Mouse (Mus musculus): Measurements from ENCODE around the gene Tfrc.
"Not testable (repeated sequence)": the region's sequence is repeated elsewhere in the genome, so short reads cannot be mapped to it uniquely, and the experiment has no call there.

The Tfrc gene

GRCm38 (mm10) chr16:32610460-32611255 is 1.9 kb downstream of the Tfrc start:
- in situ Hi-C loops (cut with MboI, MseI), result loop anchor here (10.0 kb wide), 2 partner anchors 326 to 1144 kb away; no protein-coding TSS in a partner anchor

GRCm38 (mm10) chr16:32612052-32612451 is 3.3 kb downstream of the Tfrc start:
- in situ Hi-C loops (cut with MboI, MseI), result loop anchor here (10.0 kb wide), 2 partner anchors 327 to 1143 kb away; no protein-coding TSS in a partner anchor

GRCm38 (mm10) chr16:32613269-32613834 is 4.6 kb downstream of the Tfrc start:
- in situ Hi-C loops (cut with MboI, MseI), result loop anchor here (10.0 kb wide), 2 partner anchors 329 to 1141 kb away; no protein-coding TSS in a partner anchor

- in situ Hi-C loops (cut with MboI, MseI), result loop anchor here (10.0 kb wide), 2 partner anchors 329 to 1141 kb away; no protein-coding TSS in a partner anchor
Measured at GRCm38 (mm10) chr16:32614047-32614446, 5.3 kb downstream of the Tfrc start.

- in situ Hi-C loops (cut with MboI, MseI), result loop anchor here (10.0 kb wide), 2 partner anchors 334 to 1136 kb away; no protein-coding TSS in a partner anchor
Measured at GRCm38 (mm10) chr16:32618946-32619345, 10.2 kb downstream of the Tfrc start.

- in situ Hi-C loops (cut with MboI, MseI), result loop anchor here (10.0 kb wide), 1 partner anchor 593 kb away; no protein-coding TSS in a partner anchor
Measured at GRCm38 (mm10) chr16:32628140-32628539, 19.4 kb downstream of the Tfrc start.

GRCm38 (mm10) chr16:32632328-32632824 is 23.7 kb downstream of the Tfrc start:
- in situ Hi-C loops (cut with MboI, MseI), result no loop called here

- in situ Hi-C loops (cut with MboI, MseI), result no loop called here
Measured at GRCm38 (mm10) chr16:32633486-32634012, 24.8 kb downstream of the Tfrc start.

- in situ Hi-C loops (cut with MboI, MseI), result no loop called here
Measured at GRCm38 (mm10) chr16:32634183-32634582, 25.5 kb downstream of the Tfrc start.

GRCm38 (mm10) chr16:32635314-32635713 is 26.6 kb downstream of the Tfrc start:
- in situ Hi-C loops (cut with MboI, MseI), result loop anchor here (5.0 kb wide), 1 partner anchor 37 kb away; no protein-coding TSS in a partner anchor

- in situ Hi-C loops (cut with MboI, MseI), result loop anchor here (5.0 kb wide), 1 partner anchor 36 kb away; no protein-coding TSS in a partner anchor
Measured at GRCm38 (mm10) chr16:32636331-32636730, 27.6 kb downstream of the Tfrc start.

- in situ Hi-C loops (cut with MboI, MseI), result loop anchor here (5.0 kb wide), 1 partner anchor 35 kb away; no protein-coding TSS in a partner anchor
Measured at GRCm38 (mm10) chr16:32636871-32637521, 28.3 kb downstream of the Tfrc start.

GRCm38 (mm10) chr16:32638476-32638875 is 29.8 kb downstream of the Tfrc start:
- in situ Hi-C loops (cut with MboI, MseI), result loop anchor here (5.0 kb wide), 1 partner anchor 34 kb away; no protein-coding TSS in a partner anchor

GRCm38 (mm10) chr16:32640096-32640495 is 31.4 kb downstream of the Tfrc start:
- in situ Hi-C loops (cut with MboI, MseI), result no loop called here

GRCm38 (mm10) chr16:32640683-32641082 is 32.0 kb downstream of the Tfrc start:
- in situ Hi-C loops (cut with MboI, MseI), result not testable (repeated sequence)

- in situ Hi-C loops (cut with MboI, MseI), result no loop called here
Measured at GRCm38 (mm10) chr16:32641440-32642219, 32.9 kb downstream of the Tfrc start.

- in situ Hi-C loops (cut with MboI, MseI), result no loop called here
Measured at GRCm38 (mm10) chr16:32642280-32642679, 33.6 kb downstream of the Tfrc start.

- in situ Hi-C loops (cut with MboI, MseI), result no loop called here
Measured at GRCm38 (mm10) chr16:32643661-32644061, 34.9 kb downstream of the Tfrc start, which contains the start of gene Tnk2. Gene Tnk2, plus strand, starts transcription at chr16:32643874.

- in situ Hi-C loops (cut with MboI, MseI), result no loop called here
Measured at GRCm38 (mm10) chr16:32644069-32644800, 35.5 kb downstream of the Tfrc start.

GRCm38 (mm10) chr16:32644801-32645170 is 36.1 kb downstream of the Tfrc start:
- in situ Hi-C loops (cut with MboI, MseI), result no loop called here

Data from T-helper 1 cell (primary cell).